Mouse (Mus musculus): ENCODE measurements at regions not wholly inside any gene's neighbourhood (a gene's known extent, or its start where the extent isn't known, plus 50 kb on each side); places are given as distances from the start of the nearest gene placed in this dataset.
"Not testable (repeated sequence)": the region's sequence is repeated elsewhere in the genome, so short reads cannot be mapped to it uniquely, and the experiment has no call there.

GRCm38 (mm10) chr10:72298824-72299551 is 355.7 kb upstream of the Zwint start:
- DNase-seq (ENCODE audit: low read depth, low spot score) = no peak

- not testable (repeated sequence) for DNase-seq (ENCODE audit: low read depth, low spot score)
Measured at GRCm38 (mm10) chr10:72309045-72309444, 345.6 kb upstream of the Zwint start.

GRCm38 (mm10) chr10:72318308-72318707 is 336.3 kb upstream of the Zwint start:
- no peak for DNase-seq (ENCODE audit: low read depth, low spot score)

- DNase-seq (ENCODE audit: low read depth, low spot score) = no peak
Measured at GRCm38 (mm10) chr10:72320307-72320706, 334.3 kb upstream of the Zwint start.

GRCm38 (mm10) chr10:72326624-72327023 is 328.0 kb upstream of the Zwint start:
- DNase-seq (ENCODE audit: low read depth, low spot score) = no peak

- no peak for DNase-seq (ENCODE audit: low read depth, low spot score)
Measured at GRCm38 (mm10) chr10:72347253-72347652, 307.4 kb upstream of the Zwint start.

- peak; percentile 92 for DNase-seq (ENCODE audit: low read depth, low spot score)
Measured at GRCm38 (mm10) chr10:72347949-72348663, 306.5 kb upstream of the Zwint start.

- DNase-seq (ENCODE audit: low read depth, low spot score) = no peak
Measured at GRCm38 (mm10) chr10:72352810-72353209, 301.8 kb upstream of the Zwint start.

- peak; percentile 31 for DNase-seq (ENCODE audit: low read depth, low spot score)
Measured at GRCm38 (mm10) chr10:72353515-72353914, 301.1 kb upstream of the Zwint start.

GRCm38 (mm10) chr10:72383351-72383750 is 271.3 kb upstream of the Zwint start:
- no peak for DNase-seq (ENCODE audit: low read depth, low spot score)

- DNase-seq (ENCODE audit: low read depth, low spot score) = no peak
Measured at GRCm38 (mm10) chr10:72384826-72385225, 269.8 kb upstream of the Zwint start.

- peak; percentile 55 for DNase-seq (ENCODE audit: low read depth, low spot score)
Measured at GRCm38 (mm10) chr10:72391397-72391796, 263.2 kb upstream of the Zwint start.

- DNase-seq (ENCODE audit: low read depth, low spot score) = no peak
Measured at GRCm38 (mm10) chr10:72393279-72394041, 261.2 kb upstream of the Zwint start.

GRCm38 (mm10) chr10:72394367-72394766 is 260.3 kb upstream of the Zwint start:
- peak; percentile 28 for DNase-seq (ENCODE audit: low read depth, low spot score)

- peak; percentile 88 for DNase-seq (ENCODE audit: low read depth, low spot score)
Measured at GRCm38 (mm10) chr10:72403290-72403689, 251.4 kb upstream of the Zwint start.

- no peak for DNase-seq (ENCODE audit: low read depth, low spot score)
Measured at GRCm38 (mm10) chr10:72410305-72410704, 244.3 kb upstream of the Zwint start.

- DNase-seq (ENCODE audit: low read depth, low spot score) = no peak
Measured at GRCm38 (mm10) chr10:72411670-72412069, 243.0 kb upstream of the Zwint start.

- no peak for DNase-seq (ENCODE audit: low read depth, low spot score)
Measured at GRCm38 (mm10) chr10:72454629-72455028, 200.0 kb upstream of the Zwint start.

- DNase-seq (ENCODE audit: low read depth, low spot score) = no peak
Measured at GRCm38 (mm10) chr10:72484315-72484714, 170.3 kb upstream of the Zwint start.

GRCm38 (mm10) chr10:72532431-72532830 is 122.2 kb upstream of the Zwint start:
- DNase-seq (ENCODE audit: low read depth, low spot score) = no peak

- DNase-seq (ENCODE audit: low read depth, low spot score) = no peak
Measured at GRCm38 (mm10) chr10:72533427-72533826, 121.2 kb upstream of the Zwint start.

- DNase-seq (ENCODE audit: low read depth, low spot score) = no peak
Measured at GRCm38 (mm10) chr10:72533859-72534258, 120.8 kb upstream of the Zwint start.
